Mouse (Mus musculus) spleen, adult 12 weeks (tissue): Measurements from ENCODE around the gene Rfxank.
A peak's percentile ranks its signal among the peaks of the same experiment; 100 is the strongest.

ENCODE experiments used
- DNase-seq: peaks from one replicate; pipeline ENCODE4 v3.0.0; 2022; ENCODE audit warnings: low spot score

The Rfxank gene

DNA sequence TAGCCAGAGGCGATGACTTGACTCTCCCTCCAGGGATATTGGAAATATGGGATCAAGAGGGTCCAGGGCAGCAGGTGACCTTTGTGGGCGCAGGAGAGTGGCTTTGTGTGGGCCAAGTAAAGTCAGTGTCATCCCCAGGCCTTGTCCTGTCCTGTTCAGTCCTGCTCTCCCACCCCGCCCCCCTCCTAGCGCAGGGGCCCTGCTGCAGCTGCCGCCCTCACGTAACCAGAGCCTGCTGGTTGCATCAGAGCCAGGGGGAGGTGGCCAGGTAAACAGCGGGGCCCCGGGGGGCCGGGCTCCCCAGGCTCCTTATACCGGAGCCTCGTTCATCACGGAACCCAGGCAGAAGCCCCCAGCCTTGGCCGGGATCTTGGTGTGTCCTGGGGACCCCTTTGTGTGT is 11.2 kb upstream of the Rfxank start:
- no peak for DNase-seq

DNA sequence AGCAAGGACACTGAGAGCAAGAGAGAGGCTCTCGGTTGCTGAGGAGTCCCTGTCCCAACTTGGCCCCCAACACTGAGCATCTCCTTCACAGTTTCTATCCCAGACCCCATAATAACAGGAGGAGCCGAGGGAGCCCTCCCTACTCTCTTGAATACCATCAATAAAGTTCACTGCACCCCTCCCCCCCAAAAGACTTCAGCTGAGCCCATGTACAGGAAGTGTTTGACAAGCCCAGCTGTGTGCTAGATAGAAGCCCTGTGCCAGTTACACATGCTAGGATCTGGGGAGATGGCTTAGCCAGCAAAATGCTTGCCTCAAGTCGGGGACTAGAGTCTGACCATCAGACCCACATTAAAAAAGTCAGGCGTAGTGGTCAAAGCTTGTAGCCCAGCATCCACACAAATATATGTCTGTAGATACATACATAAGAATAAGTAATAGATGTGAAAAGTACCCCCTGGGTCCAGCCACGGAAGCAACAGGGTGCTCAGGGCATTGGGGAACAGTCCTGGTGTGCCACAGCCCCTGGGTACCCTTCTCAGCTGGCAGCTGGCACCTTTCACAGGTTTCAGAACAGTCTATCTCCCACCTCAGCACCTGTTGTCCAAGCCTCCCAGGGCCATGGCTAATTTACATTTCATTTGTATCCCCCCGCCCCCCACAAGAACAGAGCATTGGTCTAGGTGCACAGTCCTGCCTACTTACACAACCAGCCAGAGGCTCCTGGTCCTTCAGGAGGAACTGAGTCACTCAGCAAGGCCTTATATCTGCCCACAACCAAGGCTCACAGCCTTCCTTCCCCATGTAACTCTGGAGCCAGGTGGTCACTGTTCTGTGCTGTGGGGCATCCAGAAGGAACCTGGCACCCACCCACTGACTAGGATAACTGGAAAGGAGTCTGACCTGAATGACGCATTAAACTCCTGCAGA is 9.0 kb upstream of the Rfxank start:
- DNase-seq: no peak

DNA sequence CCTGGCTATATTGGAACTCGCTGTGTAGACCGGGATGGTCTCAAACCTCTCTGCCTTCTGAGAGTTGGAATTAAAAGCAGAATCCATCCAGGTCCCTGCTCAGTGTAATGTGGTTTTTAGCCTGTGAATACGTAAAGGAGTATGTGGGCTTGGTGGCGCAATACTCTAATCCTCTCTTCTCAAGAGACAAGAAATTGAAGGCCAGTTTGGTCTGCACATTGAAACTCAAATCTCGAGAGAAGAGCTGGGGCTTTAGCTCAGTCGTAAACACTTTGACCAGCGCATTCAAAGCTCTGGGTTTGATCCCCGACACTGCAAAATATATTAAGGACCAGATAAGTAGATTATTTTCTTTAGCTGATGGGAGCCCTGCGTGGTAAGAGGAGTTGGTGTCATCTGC is 1.0 kb upstream of the Rfxank start:
- no peak for DNase-seq

DNA sequence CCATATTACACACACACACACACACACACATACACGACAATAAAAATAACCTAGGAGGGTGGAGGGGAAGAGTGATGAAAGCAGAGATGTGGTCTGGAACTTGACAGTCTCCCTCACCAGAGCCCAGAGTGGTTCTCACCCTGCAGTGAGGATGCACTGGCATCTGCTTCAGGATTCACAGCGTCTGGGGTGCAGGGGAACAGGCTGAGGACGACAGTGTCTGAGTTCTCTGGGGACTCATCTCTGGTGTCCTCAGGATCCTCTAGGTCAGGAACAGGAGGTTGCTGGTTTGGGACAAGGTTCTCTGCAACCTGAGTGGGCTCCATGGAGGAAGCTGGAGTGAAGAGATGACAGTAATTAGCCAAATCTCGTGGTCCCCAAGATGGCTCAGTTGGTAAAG is 1.1 kb downstream of the Rfxank start:
- DNase-seq: no peak

DNA sequence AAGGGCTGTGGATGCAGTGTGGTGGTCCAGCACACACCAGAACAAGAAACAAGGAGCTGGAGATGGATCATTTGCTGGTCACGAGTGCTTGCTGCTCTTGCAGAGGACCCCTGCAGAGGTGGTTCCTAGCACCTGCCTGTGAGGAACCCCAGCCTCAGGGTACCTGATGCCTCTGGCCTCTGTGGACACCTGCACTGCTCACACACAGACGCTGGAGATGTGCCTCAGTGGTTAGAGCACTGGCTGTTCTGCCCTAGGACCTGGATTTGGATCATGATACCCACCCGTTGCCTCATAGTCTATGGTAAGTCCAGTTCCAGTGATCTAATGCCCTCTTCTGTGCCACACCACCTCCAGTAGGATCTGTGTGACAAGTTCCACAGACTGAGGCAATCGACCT is 2.4 kb downstream of the Rfxank start:
- no peak for DNase-seq

DNA sequence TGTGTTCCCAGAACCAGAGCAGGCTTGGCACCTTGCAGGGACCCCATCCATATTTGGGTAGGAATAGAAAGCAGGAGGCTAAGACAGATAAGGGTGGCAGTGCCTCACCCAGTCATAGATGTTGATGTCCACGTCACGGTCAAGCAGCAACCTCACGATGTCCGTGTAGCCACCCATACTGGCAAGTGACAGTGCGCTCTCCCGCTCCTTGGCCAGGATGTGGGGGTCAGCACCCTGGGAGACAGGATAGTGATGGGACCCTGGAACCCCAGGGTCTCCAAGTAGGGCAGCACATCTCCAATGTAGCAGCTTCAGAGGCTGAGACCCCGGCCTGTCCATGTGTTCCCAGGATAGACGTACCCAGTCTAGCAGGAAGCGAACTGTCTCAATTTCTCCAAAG is 4.0 kb downstream of the Rfxank start:
- no peak for DNase-seq

DNA sequence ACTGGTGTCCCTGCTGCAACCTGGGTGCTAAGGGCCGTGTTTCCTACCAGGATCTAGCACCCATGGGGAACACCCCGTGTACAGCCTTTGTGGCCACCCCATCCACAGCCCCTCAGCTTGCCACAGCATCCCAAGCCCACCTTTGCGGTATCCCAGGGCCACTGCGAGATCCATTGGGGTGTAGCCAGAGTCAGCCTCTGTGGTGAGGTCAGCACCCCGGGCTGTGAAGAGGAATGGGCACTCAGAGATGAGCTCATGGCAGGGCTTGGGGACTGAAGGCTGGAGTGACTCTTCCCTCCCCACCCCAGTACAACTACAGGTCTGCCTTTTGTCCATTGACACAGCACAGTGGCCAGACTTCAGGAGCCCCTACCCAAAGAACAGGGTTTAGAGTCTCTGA is 4.9 kb downstream of the Rfxank start:
- no peak for DNase-seq

DNA sequence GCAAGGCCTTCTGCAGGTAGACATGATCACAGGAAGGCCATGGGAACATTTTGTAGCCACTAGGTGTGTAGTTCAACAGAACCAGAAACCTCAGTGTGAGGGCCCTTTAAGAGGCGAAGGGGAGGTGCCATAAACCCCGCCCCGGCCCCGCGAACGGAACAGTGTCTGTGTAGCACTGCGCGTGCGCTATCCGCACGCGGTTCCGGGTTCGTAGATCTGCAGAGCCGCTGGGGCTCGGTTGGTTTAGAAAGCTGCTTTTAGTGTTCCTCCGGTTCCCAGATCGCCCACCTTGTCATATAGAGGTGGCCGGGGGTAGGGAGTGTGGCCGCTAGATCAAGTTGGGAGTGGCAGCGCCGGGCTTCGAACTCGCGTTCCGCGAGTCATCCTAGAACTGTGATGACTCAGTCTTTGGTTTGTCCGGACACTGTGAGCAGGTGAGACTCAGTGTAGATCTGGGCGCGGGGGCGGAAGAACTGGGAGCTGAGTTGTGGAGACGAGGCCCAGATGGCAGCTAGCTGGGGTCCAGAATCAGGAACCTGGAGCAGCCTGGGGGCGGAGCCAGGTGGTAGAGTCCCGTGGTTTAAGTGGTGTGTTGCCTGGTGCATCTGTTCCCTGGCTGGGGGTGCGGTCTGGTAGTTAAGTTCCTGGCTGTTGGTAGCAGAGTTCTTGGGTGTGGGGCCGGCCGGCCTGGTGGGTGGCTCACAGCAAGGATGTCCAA is 7.6 kb downstream of the Rfxank start, which contains the start of gene Nr2c2ap:
Gene Nr2c2ap (plus strand): TSS at position 168 of the 718 bp plus-strand sequence.
- DNase-seq: peak; percentile 75

DNA sequence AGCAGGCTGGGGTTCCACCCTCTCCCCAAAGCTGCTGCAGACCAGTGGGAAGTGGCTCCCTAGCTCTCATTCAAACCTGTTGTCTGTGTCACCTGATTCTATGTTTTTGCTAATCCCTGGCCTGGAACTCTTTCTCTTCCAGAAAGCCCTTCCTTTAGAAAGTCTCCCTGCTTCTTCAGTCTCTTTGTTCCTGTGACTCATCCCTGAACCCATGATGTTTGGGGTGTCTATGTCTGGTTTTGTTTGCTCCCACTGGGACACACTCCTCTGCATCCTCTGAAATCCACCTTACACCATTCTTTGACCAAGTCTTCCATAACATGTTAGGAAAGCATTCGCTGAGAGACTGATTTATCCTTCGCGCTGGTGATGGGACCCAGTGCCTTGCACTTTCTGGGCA is 8.9 kb downstream of the Rfxank start:
- no peak for DNase-seq

DNA sequence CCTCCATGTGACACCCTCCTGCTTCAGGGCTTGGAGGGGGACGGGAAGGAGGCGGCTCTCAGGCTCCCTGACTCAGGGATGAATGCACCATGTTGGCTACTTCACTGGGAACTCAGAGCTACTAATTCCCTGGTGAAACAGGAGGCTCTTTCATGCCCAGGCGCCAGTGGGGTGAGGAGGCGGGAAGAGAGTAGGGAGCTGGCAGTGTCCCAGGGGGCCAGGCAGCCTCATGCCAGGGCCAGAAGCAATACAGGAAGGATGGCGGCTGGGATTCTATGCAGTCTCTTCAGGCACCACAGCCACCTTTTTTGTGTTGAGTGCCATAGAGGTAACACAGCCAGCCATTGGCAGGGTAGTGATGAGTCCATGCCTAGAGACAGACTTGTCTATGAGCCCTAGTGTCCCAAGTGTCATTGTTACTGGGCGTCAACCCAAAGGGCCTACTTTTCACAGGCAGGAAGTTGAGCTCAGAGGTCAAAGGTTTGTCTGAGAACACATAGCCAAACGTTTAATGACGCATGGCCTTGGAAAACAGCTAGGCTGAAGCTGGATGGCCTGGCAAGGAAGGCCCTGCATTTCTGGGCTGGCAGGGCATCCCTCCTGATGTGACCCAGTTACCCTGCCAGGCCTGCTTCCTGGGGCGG is 9.5 kb downstream of the Rfxank start:
- no peak for DNase-seq

DNA sequence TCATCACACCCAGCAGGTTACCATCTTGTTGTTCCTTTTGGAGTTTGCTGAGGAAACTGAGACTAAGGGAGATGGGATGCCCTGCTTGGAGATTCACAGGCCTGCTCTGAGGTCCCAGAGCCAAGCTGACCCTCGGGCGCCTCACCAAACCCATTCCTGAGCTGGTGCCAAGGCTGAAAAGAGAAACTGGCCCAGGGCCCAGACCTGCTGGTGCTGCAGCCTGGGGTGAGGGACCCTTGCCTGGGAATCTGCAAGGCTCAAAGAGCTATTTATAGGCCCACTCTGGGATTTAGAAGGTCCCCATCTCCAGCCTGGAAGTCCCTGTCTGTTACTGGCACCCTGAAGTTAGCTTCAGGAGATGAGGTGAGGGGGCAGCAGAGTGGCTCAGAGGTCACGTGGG is 10.5 kb downstream of the Rfxank start:
- no peak for DNase-seq

DNA sequence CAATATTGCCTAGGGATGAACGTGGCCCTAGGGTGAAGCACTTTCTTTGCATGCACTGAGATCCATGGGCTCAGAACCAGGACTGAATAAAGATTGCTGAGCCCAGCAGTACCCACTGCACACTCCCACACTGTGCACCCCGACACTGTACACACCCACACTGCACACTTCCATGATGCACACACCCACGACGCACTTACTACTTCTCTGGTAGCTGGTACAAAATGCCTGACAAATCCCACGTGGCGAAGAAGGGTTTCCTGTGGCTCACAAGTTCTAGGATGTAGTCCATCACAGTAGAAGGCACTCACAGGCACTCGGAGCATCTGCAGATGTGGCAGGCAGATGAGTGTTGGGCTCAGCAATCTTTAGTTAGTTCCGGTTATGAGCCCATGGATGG is 14.0 kb downstream of the Rfxank start:
- no peak for DNase-seq

DNA sequence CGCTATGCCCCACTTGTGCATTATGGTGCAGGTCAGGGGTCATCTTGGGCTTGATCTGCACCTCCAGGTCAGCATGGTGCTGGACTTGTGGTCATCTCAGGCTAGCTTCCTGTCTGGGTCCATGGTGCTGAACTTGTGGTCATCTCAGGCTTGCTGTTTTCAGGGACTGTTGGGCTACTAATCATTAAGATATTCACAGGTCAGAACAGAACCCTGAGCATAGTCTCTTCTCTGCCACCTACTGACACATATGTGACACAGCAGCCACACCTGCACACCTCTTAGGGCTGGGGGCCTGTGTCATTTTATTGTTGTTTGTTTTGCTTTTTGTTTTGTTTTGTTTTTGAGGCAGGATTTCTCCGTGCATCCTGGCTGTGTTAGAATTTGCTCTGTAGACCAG is 16.1 kb downstream of the Rfxank start:
- DNase-seq: no peak

DNA sequence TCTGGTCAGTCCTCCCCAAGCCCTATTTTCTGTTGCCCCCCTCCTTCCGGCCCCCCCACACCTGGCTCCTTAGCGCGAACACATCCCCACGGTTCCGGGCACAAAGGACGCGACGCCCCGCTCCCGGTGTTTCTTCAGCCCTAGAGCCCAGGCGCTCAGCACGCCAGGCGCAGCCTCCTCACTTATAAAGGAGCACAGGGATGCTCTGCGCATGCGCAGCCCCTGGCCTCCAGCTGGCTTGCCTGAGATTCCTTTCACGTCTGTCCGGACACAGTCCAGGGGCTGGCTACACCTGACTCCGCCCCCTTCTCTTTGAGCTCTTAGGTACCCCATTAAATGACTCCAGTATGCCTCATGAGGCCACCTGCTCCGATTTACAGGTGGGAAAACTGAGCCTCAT is 18.3 kb downstream of the Rfxank start, which contains the start of gene Ncan:
Gene Ncan (minus strand): TSS at position 207 of the 400 bp plus-strand sequence.
- DNase-seq: no peak

DNA sequence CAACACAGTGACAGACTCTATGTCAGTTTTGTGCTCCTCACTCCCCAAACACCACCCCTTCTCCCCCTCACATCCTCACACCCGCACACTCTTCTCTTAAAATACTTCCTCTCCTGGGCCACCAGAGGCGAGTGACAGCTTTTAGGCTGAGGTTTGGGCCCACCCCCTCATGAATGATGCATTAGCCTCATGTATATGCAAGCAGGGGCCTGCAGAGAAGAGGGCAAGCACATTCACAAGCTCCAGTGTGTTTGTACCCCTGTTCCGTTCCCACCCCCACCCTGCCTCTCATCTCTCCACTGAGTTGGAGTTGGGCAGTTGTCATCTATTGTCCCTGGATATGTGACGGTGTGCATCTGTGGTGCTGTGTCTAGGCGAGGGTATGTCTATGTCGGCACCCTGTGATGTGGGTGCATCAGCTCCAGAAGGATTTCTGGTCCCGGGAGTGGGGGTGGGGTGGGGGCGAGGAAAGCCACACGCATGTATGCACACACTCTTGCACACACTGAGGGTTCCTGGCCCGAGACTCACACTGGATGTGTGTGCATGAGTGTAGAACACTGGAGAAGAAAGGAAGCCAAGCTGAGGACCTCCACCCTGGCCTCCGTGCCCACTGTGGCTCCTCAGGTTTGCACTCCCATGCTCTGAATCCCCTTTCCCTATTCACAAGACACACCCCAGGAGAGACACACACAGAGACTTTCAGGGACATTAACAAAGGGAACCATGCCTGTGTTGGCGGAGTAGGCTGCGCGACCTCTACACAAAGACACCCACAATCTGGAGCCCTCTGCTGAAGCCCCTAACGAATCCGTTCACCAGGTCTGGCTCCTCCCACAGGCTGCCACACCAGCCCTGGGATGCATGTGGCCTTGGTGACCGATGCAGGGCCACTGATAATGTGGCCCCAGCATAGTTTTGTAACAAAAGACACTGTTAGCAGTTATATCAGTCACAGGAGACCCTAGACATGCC is 19.9 kb downstream of the Rfxank start:
- no peak for DNase-seq

DNA sequence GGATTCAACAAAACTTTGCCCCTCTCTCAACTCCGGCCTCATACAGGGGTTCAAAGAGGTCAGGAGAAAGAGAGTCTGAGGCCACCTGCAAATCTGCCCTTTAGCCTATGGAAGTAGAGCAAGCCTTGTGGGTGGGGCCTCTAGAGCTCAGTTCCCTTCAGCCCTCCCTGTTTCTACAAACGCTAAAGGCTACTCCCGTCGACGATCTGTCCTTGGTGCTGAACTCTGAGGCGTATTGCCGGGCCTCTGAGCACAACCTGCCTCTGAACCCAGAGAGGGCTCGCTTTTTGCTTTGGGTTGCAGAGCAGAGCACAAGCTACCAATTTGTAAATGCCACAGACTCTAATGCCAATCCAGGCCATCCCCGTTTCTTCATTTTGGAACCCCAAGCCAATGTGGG is 21.3 kb downstream of the Rfxank start:
- DNase-seq: no peak

DNA sequence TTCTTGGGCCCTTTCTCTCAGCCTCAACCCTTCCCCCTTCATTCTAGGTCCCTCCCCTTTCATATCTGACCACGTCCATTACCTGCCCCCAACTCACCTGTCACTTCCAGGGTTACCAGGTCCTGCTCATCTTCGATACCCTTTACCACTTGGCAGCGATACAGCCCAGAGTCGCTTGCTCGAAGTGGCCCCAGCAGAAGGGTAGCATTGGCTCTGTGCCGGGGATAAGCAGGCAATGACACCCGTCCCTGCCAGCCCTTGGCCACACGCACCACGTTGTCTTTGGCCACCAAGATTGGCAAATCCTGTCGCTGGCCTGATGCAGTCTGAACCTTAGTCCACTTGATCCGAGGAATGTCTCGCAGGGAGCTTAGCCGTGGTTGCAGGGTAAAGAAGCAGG is 24.1 kb downstream of the Rfxank start:
- no peak for DNase-seq

DNA sequence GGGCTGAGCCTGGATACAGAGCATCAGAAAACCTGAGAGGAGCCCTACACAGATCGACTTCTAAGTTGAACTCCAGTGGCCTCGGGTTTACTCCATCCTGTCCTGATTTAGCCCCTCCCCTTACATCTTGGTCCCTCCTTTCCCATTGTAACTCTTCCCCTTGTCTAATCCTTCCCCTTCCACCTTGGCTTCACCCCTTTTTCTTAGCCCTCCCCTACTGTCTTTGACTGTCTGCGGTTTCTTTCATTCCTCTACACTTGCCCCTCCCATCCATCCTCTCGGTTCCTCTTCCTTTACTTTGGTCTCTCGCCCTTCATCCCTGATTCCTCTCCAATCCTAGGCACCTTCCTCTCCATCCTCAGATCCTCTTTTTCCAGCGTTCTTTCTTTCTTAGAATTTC is 24.5 kb downstream of the Rfxank start:
- DNase-seq: no peak

DNA sequence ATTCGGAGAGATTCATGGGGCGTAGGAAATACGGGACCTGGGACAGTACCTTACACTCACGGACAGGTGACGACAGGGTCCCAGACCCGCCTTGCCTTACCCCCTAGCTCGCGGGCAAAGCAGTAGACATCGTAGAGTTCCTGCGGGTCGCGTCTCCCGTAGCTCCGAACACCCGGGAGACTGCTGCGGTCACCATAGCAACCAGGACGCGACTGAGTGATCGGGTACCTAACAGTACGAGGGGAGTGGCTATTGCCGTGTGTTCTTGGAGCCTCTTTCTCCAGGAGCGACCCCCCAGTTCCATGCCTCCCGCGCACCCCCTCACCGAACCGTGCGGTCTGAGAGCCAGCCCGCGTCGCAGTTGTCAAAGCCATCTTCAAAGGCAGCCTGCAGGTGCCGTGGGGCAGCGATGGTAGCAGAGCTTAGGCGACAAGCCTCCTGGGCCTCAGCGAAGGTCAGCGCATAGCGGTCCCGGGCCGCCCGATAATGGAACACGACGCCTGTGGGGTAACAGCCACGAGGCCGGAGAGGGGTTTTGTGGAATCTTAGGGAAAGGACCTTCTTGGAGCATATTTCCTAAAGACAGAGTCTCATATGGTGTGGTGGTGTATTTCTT is 26.4 kb downstream of the Rfxank start:
- DNase-seq: no peak

DNA sequence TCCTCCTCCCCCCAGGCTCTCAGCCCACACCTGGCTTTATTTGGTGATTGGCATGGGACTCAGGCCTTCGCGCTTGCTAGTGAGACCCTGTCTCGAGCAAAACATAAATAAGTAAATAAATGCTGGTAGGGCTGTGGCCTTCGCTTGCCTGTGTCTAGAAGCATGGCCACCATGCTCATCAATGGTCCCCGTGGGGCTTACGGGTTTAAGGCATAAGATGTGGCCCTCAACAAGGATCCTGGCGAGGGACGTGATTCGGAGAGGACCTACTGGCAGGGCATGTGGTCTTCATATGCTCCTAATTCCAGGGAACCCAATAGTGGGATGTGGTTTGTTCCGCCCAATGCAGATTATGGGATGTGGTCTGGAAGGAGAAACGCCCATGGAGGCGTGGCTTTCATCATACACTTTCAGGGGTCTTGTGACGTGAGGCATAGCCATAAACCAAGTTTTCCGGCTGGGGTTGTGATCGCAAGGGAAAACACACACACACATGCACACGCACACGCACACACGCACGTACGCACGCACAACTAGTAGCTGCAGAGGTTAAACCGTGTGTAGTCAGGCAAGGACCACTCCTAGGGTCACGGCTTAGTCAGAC is 27.7 kb downstream of the Rfxank start:
- no peak for DNase-seq

DNA sequence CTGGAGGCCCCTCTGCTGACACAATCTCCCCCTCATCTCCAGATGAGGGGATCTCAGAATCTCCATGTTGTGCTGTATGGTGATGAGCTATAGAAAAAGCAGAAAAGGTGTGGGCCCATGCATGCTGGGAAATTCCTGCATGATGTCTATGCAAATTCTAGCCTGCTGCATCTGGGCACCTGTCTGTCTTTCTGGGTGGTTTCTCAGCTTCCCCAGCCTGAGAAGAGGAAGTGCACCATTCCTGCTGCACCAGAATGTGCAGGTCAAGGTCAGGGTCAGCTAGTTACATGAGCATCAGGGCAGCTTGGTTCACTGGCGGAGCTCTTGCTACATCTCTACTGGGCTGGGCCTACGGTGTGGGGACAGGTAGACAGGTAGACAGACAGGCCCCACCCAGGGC is 28.5 kb downstream of the Rfxank start:
- no peak for DNase-seq
